Mouse (Mus musculus) myocyte (in vitro differentiated cells): Measurements from ENCODE around the gene Vcp. TPM values are rescaled to one million over a fixed set of nuclear protein-coding genes. Genes with fewer than 3 reads are reported as not detected.

ENCODE experiments used
- H3K27me3 ChIP-seq: one replicate; pipeline ENCODE4 v1.6.1; 2011; ENCODE audit not compliant: control insufficient read depth, insufficient read depth, insufficient read length
- H3K36me3 ChIP-seq: one replicate; pipeline ENCODE4 v1.6.1; 2011; ENCODE audit not compliant: control insufficient read depth, insufficient read depth
- H3K4me2 ChIP-seq: one replicate; pipeline ENCODE4 v1.6.1; 2011; ENCODE audit warnings: low read depth, control low read depth
- H3K4me3 ChIP-seq: one replicate; pipeline ENCODE4 v1.5.1; 2011; ENCODE audit warnings: mild to moderate bottlenecking, control low read depth, moderate library complexity
- H3K79me2 ChIP-seq: one replicate; pipeline ENCODE4 v1.6.1; 2011; ENCODE audit not compliant: control insufficient read depth, insufficient read depth
- H3ac ChIP-seq: one replicate; pipeline ENCODE4 v1.6.1; 2011; ENCODE audit not compliant: control insufficient read depth, insufficient read length
- CEBPB ChIP-seq: IDR thresholded peaks from 2 replicates; pipeline ENCODE4 v1.6.1; 2011; ENCODE audit warnings: mild to moderate bottlenecking, moderate library complexity; ENCODE audit not compliant: poor library complexity, insufficient read depth, severe bottlenecking
- E2F4 ChIP-seq: IDR thresholded peaks from one replicate; pipeline ENCODE4 v1.6.1; 2011; ENCODE audit warnings: mild to moderate bottlenecking, control low read depth, moderate library complexity; ENCODE audit not compliant: insufficient read depth
- MAX ChIP-seq: IDR thresholded peaks from one replicate; pipeline ENCODE4 v1.6.1; 2011; ENCODE audit warnings: low read depth, mild to moderate bottlenecking, control low read depth
- MYOD1 ChIP-seq, 3 experiments: IDR thresholded peaks; one replicate each; pipeline ENCODE4 v1.6.1; 2011; ENCODE audit warnings: control low read depth in 2 of 3, low read depth in 2 of 3, mild to moderate bottlenecking in 2 of 3, moderate library complexity in 1 of 3; ENCODE audit not compliant: insufficient read length in 2 of 3, control insufficient read depth in 1 of 3
- MYOG ChIP-seq, 3 experiments: IDR thresholded peaks; one replicate each; pipeline ENCODE4 v1.6.1; 2011; ENCODE audit warnings: control low read depth in 2 of 3, low read depth in 2 of 3, mild to moderate bottlenecking in 2 of 3; ENCODE audit not compliant: insufficient read length in 2 of 3, control insufficient read depth in 1 of 3, insufficient read depth in 1 of 3
- POLR2A ChIP-seq: IDR thresholded peaks from one replicate; pipeline ENCODE4 v1.6.1; 2011; ENCODE audit warnings: low read depth, mild to moderate bottlenecking, control low read depth, moderate library complexity; ENCODE audit not compliant: insufficient read length
- POLR2AphosphoS2 ChIP-seq: IDR thresholded peaks from one replicate; pipeline ENCODE4 v1.6.1; 2011; ENCODE audit warnings: low read depth, control low read depth; ENCODE audit not compliant: insufficient read length
- REST ChIP-seq: IDR thresholded peaks from one replicate; pipeline ENCODE4 v1.6.1; 2011; ENCODE audit warnings: mild to moderate bottlenecking, control low read depth, moderate library complexity; ENCODE audit not compliant: insufficient read depth, insufficient read length
- SRF ChIP-seq: IDR thresholded peaks from one replicate; pipeline ENCODE4 v1.6.1; 2011; ENCODE audit warnings: low read depth; ENCODE audit not compliant: control insufficient read depth, insufficient read length
- TCF12 ChIP-seq: IDR thresholded peaks from one replicate; pipeline ENCODE4 v1.6.1; 2011; ENCODE audit warnings: mild to moderate bottlenecking, control low read depth; ENCODE audit not compliant: poor library complexity, insufficient read depth, severe bottlenecking
- TCF3 ChIP-seq: IDR thresholded peaks from one replicate; pipeline ENCODE4 v1.6.1; 2011; ENCODE audit warnings: low read depth, control low read depth; ENCODE audit not compliant: insufficient read length
- USF1 ChIP-seq: IDR thresholded peaks from one replicate; pipeline ENCODE4 v1.6.1; 2011; ENCODE audit warnings: low read depth, mild to moderate bottlenecking, control low read depth, moderate library complexity
- polyA plus RNA-seq: library from polyadenylated mRNA; unstranded; fragments of >200 nt; fragmentation: generic; extraction: Trizol; gene quantifications from one replicate; pipeline ENCODE4 v1.2.1, GENCODE M21; 2012; ENCODE audit warnings: missing spikeins

Vcp gene
- polyA plus RNA-seq, 1 experiment = 334 TPM

DNA sequence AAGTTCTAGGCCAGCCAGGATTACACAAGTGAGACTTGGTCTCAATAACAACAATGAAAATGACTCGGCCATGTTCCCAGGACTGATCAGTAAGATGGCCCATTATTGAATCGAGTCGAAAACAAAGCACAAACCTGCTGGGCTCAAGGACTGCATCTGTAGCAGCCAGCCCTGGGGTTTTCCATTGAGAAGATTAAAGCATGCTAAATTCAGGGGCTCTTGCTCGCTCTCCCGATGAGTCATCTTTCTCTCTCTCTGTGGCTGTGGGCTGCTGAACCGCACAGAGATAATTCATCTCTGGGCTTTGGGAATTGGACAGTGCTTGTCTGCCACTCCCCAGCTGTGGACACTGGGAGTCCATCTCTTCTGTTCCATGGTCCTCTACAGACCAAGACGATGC lies 58.9 kb downstream of the Vcp start:
- H3K4me3 ChIP-seq = no peak overlapping the region
- no peaks in the 10 kb centered on the region for H3K79me2 ChIP-seq
- peaks cover 26% of the 10 kb centered on the region for H3K27me3 ChIP-seq
- TF ChIP-seq MYOD1 (IDR thresholded peaks at IDR 0.05; ENCODE audit: control insufficient read depth in 1 of 3, insufficient read length in 2 of 3, low read depth in 2 of 3) = no peak
- no peak for TF ChIP-seq POLR2A
- TF ChIP-seq E2F4 = no peak
- no peak for TF ChIP-seq POLR2AphosphoS2
- no peak for TF ChIP-seq REST
- no peak for TF ChIP-seq TCF3
- no peak for TF ChIP-seq CEBPB
- TF ChIP-seq MYOG (IDR thresholded peaks at IDR 0.05; ENCODE audit: control insufficient read depth in 1 of 3, insufficient read depth in 1 of 3, insufficient read length in 2 of 3, low read depth in 2 of 3) = no peak
- TF ChIP-seq TCF12 = no peak
- TF ChIP-seq MAX = no peak
- TF ChIP-seq USF1 = no peak
- TF ChIP-seq SRF = no peak
- no peak overlapping the region for H3ac ChIP-seq
- H3K4me2 ChIP-seq = peak overlapping the region; percentile 30
- no peaks in the 10 kb centered on the region for H3K36me3 ChIP-seq

DNA sequence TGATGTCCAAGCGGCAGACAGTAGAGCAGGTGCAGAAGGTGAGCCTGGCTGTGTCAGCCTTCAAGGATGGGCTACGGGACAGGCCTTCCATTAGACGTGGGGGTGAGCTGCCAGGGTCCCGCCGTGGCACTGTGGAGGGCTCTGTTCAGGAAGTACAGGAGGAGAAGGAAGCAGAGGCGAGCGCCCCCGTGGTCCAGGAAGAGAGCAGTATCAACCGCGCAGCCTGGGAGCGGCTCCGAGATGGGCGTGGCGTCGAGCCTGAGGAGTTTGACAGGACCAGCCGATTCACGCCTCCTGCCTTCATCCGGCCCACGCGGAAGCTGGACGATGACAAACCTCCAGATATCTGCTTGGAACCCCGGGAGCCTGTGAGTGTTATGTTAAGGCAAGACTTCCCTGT lies 66.7 kb downstream of the Vcp start:
- TF ChIP-seq MAX (no peak), USF1 (no peak), MYOD1 (IDR thresholded peaks at IDR 0.05; ENCODE audit: control insufficient read depth in 1 of 3, insufficient read length in 2 of 3, low read depth in 2 of 3) (no peak), MYOG (IDR thresholded peaks at IDR 0.05; ENCODE audit: control insufficient read depth in 1 of 3, insufficient read depth in 1 of 3, insufficient read length in 2 of 3, low read depth in 2 of 3) (no peak), REST (no peak), POLR2AphosphoS2 (no peak), POLR2A (no peak), TCF3 (no peak), E2F4 (no peak), SRF (no peak), CEBPB (no peak), TCF12 (no peak)
- no peaks in the 10 kb centered on the region for H3K79me2 ChIP-seq
- H3K27me3 ChIP-seq = peaks cover 70% of the 10 kb centered on the region
- no peak overlapping the region for H3ac ChIP-seq
- no peak overlapping the region for H3K4me3 ChIP-seq
- H3K4me2 ChIP-seq = peak overlapping the region; percentile 12
- H3K36me3 ChIP-seq = no peaks in the 10 kb centered on the region

DNA sequence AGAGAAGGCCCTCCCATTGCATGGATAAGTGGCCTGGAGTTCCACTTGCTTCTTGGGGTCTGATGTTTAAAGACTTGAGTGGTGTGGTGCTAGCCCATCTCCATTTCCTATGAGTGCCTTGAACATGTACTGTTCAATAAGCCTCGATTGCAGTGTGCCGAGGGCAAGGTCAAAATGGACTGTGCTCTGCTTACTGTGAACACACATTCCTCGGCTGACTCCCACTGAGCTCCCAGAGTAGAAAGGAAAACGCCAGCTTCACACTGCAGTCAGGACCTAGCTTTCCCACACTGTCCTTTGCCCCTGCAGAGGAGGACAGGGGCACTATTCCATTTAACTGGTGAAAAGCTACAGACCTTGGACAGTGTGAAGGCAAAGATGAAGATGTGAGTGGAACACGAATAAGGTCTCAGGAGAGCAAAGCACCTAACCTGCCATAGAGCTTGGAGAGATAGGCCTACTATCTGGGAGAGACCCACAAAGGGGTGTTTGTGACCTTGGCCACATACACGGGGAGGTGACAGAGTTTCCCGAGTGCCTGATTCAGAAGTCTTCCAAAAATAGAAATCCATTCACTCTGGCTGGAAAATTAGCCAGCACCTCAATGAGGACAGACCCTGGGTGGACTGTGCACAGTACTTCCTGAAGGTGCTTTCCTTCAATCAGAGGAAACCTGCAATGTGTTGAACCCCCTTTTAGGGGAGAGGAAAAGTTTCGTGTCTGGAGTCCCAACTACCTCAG lies 67.9 kb downstream of the Vcp start:
- H3ac ChIP-seq = no peak overlapping the region
- TF ChIP-seq POLR2A (no peak), REST (no peak), MAX (no peak), TCF3 (no peak), SRF (no peak), MYOG (IDR thresholded peaks at IDR 0.05; ENCODE audit: control insufficient read depth in 1 of 3, insufficient read depth in 1 of 3, insufficient read length in 2 of 3, low read depth in 2 of 3) (no peak), USF1 (no peak), TCF12 (no peak)
- H3K4me2 ChIP-seq = no peak overlapping the region
- no peaks in the 10 kb centered on the region for H3K36me3 ChIP-seq
- no peak overlapping the region for H3K4me3 ChIP-seq
- no peaks in the 10 kb centered on the region for H3K79me2 ChIP-seq
- H3K27me3 ChIP-seq = peaks cover 58% of the 10 kb centered on the region

Other genes starting within 250 kb of the Vcp start
- not detected for gene Ccl19, start 243.9 kb downstream of the Vcp start, polyA plus RNA-seq
- gene Ccl21a, start 226.5 kb downstream of the Vcp start, polyA plus RNA-seq = not detected
- gene Fam205a1, start 146.6 kb downstream of the Vcp start, polyA plus RNA-seq = not detected
- gene Gm12394, start 143.7 kb downstream of the Vcp start, polyA plus RNA-seq = not detected
- gene Fam205c, start 126.3 kb downstream of the Vcp start, polyA plus RNA-seq = not detected
- not detected for gene Phf24, start 83.8 kb downstream of the Vcp start, polyA plus RNA-seq
- gene Dnajb5, start 50.7 kb downstream of the Vcp start, polyA plus RNA-seq = 32.8 TPM
- 0.76 TPM for gene 1700022I11Rik, start 30.9 kb downstream of the Vcp start, polyA plus RNA-seq
- 2.6 TPM for gene Fancg, start 10.0 kb upstream of the Vcp start, polyA plus RNA-seq
- 8.0 TPM for gene Pigo, start 25.3 kb upstream of the Vcp start, polyA plus RNA-seq
- gene Stoml2, start 31.2 kb upstream of the Vcp start, polyA plus RNA-seq = 113 TPM
- gene Fam214b, start 45.7 kb upstream of the Vcp start, polyA plus RNA-seq = 35.3 TPM
- 0.42 TPM for gene Unc13b, start 58.4 kb upstream of the Vcp start, polyA plus RNA-seq